Mouse (Mus musculus) embryonic facial prominence, embryonic 13.5 days (tissue): ENCODE data around the gene Mxi1. TPM values are rescaled to one million over a fixed set of nuclear protein-coding genes. Genes with fewer than 3 reads are reported as not detected.

Source experiments
- ATAC-seq: fragments of 200-750 bp; cut with Nextera tagmentation; 2 replicates; pipeline ENCODE4 v1.8.0; 2017; ENCODE audit warnings: low read depth; ENCODE audit not compliant: insufficient number of reproducible peaks, insufficient read depth, low FRiP score, low TSS enrichment
- H3K27ac ChIP-seq: fragments of 300-500 bp; sonication (generic); 2 replicates; pipeline ENCODE4 v1.5.1; 2015; ENCODE audit warnings: moderate library complexity, mild to moderate bottlenecking, inconsistent platforms
- H3K27me3 ChIP-seq: fragments of 300-500 bp; sonication (generic); 2 replicates; pipeline ENCODE4 v1.6.1; 2015; ENCODE audit warnings: mild to moderate bottlenecking, inconsistent platforms
- H3K36me3 ChIP-seq: fragments of 300-500 bp; sonication (generic); 2 replicates; pipeline ENCODE4 v1.6.1; 2015; ENCODE audit warnings: mild to moderate bottlenecking, inconsistent platforms
- H3K4me1 ChIP-seq: fragments of 300-500 bp; sonication (generic); 2 replicates; pipeline ENCODE4 v1.6.1; 2015; ENCODE audit warnings: inconsistent platforms
- H3K4me2 ChIP-seq: fragments of 300-500 bp; sonication (generic); 2 replicates; pipeline ENCODE4 v1.6.1; 2015; ENCODE audit warnings: moderate library complexity, mild to moderate bottlenecking, inconsistent platforms
- H3K4me3 ChIP-seq: fragments of 300-500 bp; sonication (generic); 2 replicates; pipeline ENCODE4 v1.5.1; 2015; ENCODE audit warnings: mild to moderate bottlenecking, inconsistent platforms
- H3K9ac ChIP-seq: fragments of 300-500 bp; sonication (generic); 2 replicates; pipeline ENCODE4 v1.6.1; 2015; ENCODE audit warnings: mild to moderate bottlenecking, inconsistent platforms
- H3K9me3 ChIP-seq: fragments of 300-500 bp; sonication (generic); 2 replicates; pipeline ENCODE4 v1.6.1; 2016; ENCODE audit warnings: inconsistent platforms
- WGBS: fragments of 180-500 bp; shearing (Covaris S2); methylation state at CpG from one replicate; pipeline ENCODE4 v1.1.7; 2015; ENCODE audit warnings: mixed read lengths; 5-methylcytosine and 5-hydroxymethylcytosine counted together
- polyA plus RNA-seq: library from polyadenylated mRNA; unstranded; fragments of >200 nt; fragmentation: Nextera tagmentation; extraction: Ambion mirVana; gene quantifications from 2 replicates; pipeline ENCODE4 v1.2.1, GENCODE M21; 2015

Mxi1 gene
- polyA plus RNA-seq, 1 experiment from 2014 or later: 26.5 TPM

DNA sequence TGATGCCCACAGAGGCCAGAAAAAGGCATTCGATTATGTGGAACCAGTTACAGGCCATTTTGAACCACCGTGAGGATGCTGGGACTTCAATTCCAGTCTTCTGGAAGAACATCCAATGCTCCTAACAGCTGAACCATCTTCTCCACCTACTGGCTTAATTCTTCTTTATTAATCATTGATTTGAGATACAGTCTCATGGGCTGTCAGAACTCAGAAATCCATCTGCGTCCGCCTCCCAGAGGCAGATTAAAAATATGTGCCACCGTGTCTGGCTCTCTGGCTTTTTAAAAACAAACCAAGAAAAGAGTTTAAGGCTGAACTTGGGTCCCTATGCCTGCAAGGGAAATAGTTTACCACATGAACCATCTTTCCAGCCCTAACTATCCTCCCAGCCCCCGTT lies 65.0 kb downstream of the Mxi1 start:
- no peak overlapping the region for H3K4me3 ChIP-seq
- H3K9me3 ChIP-seq: no peaks in the 10 kb centered on the region
- ATAC-seq: no peak
- H3K4me1 ChIP-seq: no peaks in the 10 kb centered on the region
- WGBS: 84% methylated on average over 6 of the region's 6 CpGs
- H3K36me3 ChIP-seq: peaks cover 59% of the 10 kb centered on the region
- no peak overlapping the region for H3K27ac ChIP-seq
- H3K4me2 ChIP-seq: no peak overlapping the region
- no peak overlapping the region for H3K9ac ChIP-seq
- H3K27me3 ChIP-seq: no peaks in the 10 kb centered on the region

DNA sequence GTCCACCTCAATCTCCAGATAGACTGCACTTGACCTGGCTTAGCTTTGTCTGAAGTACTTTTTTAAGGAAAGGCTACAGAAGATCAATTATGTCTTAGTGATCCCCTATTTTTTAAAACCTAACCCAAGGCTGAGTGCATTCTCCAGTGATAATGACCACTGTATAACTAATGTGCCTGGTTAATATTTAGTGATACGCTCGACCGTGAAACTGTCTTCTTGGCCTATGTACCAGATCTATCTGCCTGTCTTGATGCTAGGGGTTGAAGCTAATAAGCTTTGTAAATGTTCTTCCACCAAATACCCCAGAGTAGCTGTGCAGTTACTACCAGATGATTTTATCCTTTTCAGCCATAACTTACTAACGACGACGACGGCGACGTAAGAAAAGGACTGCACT lies 65.5 kb downstream of the Mxi1 start:
- Histone ChIP-seq H3K4me1 (no peaks in the 10 kb centered on the region), H3K4me3 (no peak overlapping the region), H3K4me2 (no peak overlapping the region), H3K27me3 (no peaks in the 10 kb centered on the region), H3K27ac (no peak overlapping the region), H3K9ac (no peak overlapping the region), H3K36me3 (peaks cover 58% of the 10 kb centered on the region), H3K9me3 (no peaks in the 10 kb centered on the region)
- 93% methylated on average over 9 of the region's 9 CpGs for WGBS
- no peak for ATAC-seq

DNA sequence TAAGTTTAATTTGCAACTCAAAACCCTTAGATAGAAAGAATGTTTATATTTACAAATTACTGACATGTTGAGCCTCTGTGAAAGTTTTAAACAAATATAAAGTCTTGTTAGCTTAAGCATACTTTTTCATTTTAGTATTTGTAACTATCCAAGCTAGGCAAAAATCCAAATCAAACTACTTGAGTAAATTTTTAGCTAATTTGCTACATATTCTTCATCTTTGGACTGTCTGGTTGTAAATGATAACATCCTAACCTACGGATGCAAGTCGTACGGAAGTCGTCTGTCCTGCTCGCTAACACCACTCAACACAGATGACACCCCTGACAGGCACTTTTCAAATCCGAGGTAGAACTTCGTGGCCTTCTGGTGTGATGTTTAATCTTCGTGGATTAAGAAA lies 67.3 kb downstream of the Mxi1 start:
- Histone ChIP-seq H3K27me3 (no peaks in the 10 kb centered on the region), H3K9ac (no peak overlapping the region), H3K4me2 (no peak overlapping the region), H3K36me3 (peaks cover 55% of the 10 kb centered on the region), H3K27ac (no peak overlapping the region), H3K9me3 (no peaks in the 10 kb centered on the region), H3K4me1 (no peaks in the 10 kb centered on the region), H3K4me3 (no peak overlapping the region)
- no peak for ATAC-seq
- 85% methylated on average over 8 of the region's 8 CpGs for WGBS

DNA sequence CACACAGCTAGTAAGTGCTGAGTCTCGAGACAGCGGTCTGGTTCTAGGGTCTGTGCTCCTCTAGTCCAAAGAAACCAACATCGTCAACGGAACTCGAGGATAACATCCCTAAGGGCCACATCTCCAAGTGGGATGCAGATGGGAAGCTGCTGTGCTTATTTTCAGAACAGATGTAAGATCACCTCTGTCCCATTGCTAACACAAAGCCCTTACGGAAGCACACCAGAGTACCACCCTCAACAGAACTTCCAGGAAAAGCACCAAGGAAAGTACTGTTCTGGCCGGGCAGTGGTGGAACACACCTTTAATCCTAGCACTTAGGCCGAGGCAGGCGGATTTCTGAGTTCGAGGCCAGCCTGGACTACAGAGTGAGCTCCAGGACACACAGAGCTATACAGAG lies 68.1 kb downstream of the Mxi1 start:
- H3K4me2 ChIP-seq: no peak overlapping the region
- H3K4me1 ChIP-seq: no peaks in the 10 kb centered on the region
- no peaks in the 10 kb centered on the region for H3K9me3 ChIP-seq
- no peak overlapping the region for H3K9ac ChIP-seq
- no peak for ATAC-seq
- H3K27me3 ChIP-seq: no peaks in the 10 kb centered on the region
- H3K27ac ChIP-seq: no peak overlapping the region
- H3K36me3 ChIP-seq: peaks cover 57% of the 10 kb centered on the region
- no peak overlapping the region for H3K4me3 ChIP-seq
- 92% methylated on average over 10 of the region's 10 CpGs for WGBS

DNA sequence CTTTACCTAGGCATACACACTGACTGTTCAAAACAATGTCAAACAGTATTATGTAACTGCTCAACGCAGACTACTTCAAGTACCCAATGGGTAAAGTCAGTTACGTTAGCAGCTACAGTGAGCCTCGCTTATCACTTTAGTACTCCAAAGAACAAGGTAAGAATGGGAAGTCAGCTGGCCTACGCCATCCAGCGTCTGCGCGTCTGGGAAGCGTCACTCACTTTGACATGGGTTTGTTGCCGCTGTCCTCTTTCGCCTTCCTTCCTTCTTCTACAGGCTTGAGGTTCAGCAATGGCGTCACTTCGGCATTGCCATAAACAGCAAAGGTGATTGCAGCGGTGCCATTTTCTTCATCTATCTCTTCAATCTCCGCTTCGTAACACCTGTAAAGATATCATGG lies 73.0 kb downstream of the Mxi1 start:
- no peak for ATAC-seq
- Histone ChIP-seq H3K36me3 (peaks cover 72% of the 10 kb centered on the region), H3K9me3 (no peaks in the 10 kb centered on the region), H3K4me2 (no peak overlapping the region), H3K4me3 (no peak overlapping the region), H3K27ac (no peak overlapping the region), H3K9ac (no peak overlapping the region), H3K27me3 (no peaks in the 10 kb centered on the region), H3K4me1 (0 out of 2 replicates have a peak, but pooled peaks cover 3% of the 10 kb centered on the region)
- 93% methylated on average over 15 of the region's 15 CpGs for WGBS

DNA sequence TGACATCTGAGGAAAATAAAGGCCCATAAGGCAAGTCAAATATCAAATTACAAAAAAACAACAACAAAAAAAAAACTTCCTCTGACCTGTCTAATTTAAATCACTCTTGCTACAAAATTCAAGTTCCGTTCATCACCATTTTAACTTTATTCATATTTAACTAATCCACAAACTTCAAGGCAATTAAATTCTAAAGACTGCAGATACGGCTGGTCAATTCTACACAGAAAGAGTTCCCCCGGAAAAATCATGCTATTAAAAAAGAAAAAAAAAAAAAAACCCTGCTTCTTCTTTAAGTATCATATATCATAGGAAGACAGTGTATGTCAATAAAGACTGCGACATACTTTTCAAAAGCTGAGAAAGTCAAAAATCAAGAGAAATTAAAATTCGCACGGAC lies 79.1 kb downstream of the Mxi1 start:
- peak overlapping the region; percentile 99 for H3K4me3 ChIP-seq
- H3K4me2 ChIP-seq: peak overlapping the region; percentile 59
- H3K9me3 ChIP-seq: no peaks in the 10 kb centered on the region
- H3K9ac ChIP-seq: peak overlapping the region; percentile 99
- H3K27ac ChIP-seq: peak overlapping the region; percentile 98
- H3K27me3 ChIP-seq: no peaks in the 10 kb centered on the region
- H3K4me1 ChIP-seq: peaks cover 17% of the 10 kb centered on the region
- no peak for ATAC-seq
- H3K36me3 ChIP-seq: peaks cover 32% of the 10 kb centered on the region
- 8% methylated on average over 6 of the region's 6 CpGs for WGBS

DNA sequence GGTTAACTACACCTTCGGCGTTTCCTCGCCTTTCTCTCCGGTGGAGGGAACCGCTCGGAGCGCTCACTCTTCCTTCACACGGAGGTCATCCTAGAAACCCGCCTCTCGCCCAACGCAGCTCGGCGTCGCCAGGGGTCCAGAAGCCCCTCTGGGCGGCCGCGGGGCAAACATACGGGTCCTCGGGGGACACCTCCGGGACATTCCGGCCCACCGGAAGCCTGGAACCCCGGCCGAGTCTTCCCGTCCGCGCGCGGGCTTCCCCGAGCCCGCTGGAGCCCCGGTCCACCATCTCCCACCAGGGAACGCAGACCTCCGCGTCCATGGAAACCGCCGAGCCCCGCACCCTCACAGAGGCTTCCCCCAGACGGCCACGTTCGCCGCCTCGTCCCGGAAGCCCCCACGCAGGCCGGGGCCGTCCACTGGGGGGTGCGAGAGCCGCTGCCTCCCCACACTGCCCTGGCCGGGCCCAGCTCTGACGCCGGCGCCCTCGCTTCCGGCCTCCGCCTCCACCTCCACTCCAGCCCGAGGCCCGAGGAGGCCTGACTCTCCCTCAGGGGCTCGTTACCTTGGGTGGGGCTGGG lies 79.6 kb downstream of the Mxi1 start:
- ATAC-seq: peak; percentile 89
- Histone ChIP-seq H3K27ac (peak overlapping the region; percentile 98), H3K27me3 (no peaks in the 10 kb centered on the region), H3K4me2 (peak overlapping the region; percentile 59), H3K4me3 (peak overlapping the region; percentile 99), H3K9me3 (no peaks in the 10 kb centered on the region), H3K36me3 (peaks cover 30% of the 10 kb centered on the region), H3K9ac (peak overlapping the region; percentile 99), H3K4me1 (peaks cover 17% of the 10 kb centered on the region)
- under 1% methylated on average over 58 of the region's 59 CpGs for WGBS

DNA sequence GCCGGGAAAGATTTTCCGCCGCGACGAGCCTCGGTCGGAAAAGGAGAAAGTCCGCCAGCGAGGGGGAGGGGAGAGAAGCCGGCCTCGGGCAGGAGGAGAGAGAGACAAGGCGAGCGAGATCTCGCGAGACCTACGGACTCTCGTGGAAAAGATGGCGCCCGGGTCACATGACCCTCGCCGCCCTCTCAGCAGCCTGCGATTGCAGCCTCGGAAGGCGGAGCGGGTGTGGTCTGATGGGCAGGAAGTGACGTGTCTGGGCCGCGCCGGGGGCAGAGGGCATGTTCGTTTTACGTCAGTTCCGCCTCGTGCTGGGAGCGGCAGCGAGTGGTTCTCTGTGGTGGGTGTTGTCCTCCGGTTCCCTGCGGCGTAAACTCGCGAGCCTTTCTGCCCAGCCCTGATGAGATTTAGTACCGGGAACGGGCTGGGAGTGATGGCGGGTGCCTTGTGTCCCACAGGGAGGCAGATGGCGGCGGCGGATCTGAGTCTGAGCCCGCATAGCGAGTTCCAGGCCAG lies 80.2 kb downstream of the Mxi1 start, which contains the start of gene Smndc1:
Gene Smndc1 (minus strand): TSS at position 84 of the 513 bp plus-strand sequence.
- Histone ChIP-seq H3K9ac (peak within 1 kb of the TSS; percentile 99), H3K4me3 (peak within 1 kb of the TSS; percentile 99), H3K4me1 (peaks cover 17% of the 10 kb centered on the region), H3K4me2 (peak within 1 kb of the TSS; percentile 70), H3K9me3 (no peaks in the 10 kb centered on the region), H3K27ac (peak within 1 kb of the TSS; percentile 98), H3K36me3 (peaks cover 30% of the 10 kb centered on the region), H3K27me3 (no peaks in the 10 kb centered on the region)
- WGBS: under 1% methylated on average over 48 of the region's 48 CpGs
- peak; percentile 98 for ATAC-seq

DNA sequence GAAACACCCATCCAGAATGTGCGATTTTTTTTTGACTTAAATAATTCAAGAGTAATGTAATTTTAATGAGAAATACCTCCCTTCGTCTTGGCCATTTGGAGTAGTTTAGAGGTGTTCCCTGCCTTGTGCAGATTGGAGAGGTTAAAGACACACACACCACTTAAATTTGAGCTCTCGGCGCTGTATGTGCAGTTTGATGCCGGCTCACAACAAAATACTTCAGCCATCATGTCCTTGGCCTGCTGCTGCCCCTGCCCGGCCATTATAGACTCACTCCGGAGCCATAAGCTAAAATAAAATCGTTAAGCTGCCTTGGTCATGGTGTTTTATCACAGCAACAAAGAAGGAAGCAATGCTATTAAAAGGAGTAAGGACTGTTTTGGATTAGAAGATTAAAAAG lies 81.1 kb downstream of the Mxi1 start:
- 46% methylated on average over 8 of the region's 8 CpGs for WGBS
- Histone ChIP-seq H3K4me1 (peaks cover 17% of the 10 kb centered on the region), H3K27ac (no peak overlapping the region), H3K9me3 (no peaks in the 10 kb centered on the region), H3K27me3 (no peaks in the 10 kb centered on the region), H3K4me3 (peak overlapping the region; percentile 99), H3K4me2 (peak overlapping the region; percentile 70), H3K9ac (peak overlapping the region; percentile 84), H3K36me3 (peaks cover 21% of the 10 kb centered on the region)
- ATAC-seq: no peak

DNA sequence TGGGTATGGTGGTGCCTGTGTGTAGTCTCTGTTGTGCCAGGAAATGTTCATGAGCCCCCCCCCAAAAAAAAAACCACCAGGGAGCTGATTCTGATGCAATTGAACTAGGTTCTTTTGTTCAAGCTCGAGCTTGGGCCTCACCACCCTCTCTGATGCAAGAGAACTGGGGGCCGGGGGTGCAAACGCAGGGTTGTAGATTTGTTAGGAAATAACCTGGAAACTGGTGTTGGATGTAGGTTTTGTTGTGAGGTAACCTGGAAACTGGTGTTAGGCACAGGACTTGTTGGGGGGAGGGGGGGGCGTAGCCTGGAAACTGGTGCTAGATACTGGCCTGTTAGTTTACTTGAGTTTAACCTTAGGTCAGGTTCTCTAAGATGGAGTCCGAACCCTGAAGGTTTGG lies 81.5 kb downstream of the Mxi1 start:
- peaks cover 19% of the 10 kb centered on the region for H3K36me3 ChIP-seq
- H3K27ac ChIP-seq: no peak overlapping the region
- H3K4me3 ChIP-seq: peak overlapping the region; percentile 99
- peaks cover 17% of the 10 kb centered on the region for H3K4me1 ChIP-seq
- H3K27me3 ChIP-seq: no peaks in the 10 kb centered on the region
- H3K9me3 ChIP-seq: no peaks in the 10 kb centered on the region
- peak overlapping the region; percentile 84 for H3K9ac ChIP-seq
- H3K4me2 ChIP-seq: peak overlapping the region; percentile 70
- no peak for ATAC-seq
- WGBS: 83% methylated on average over 5 of the region's 5 CpGs

DNA sequence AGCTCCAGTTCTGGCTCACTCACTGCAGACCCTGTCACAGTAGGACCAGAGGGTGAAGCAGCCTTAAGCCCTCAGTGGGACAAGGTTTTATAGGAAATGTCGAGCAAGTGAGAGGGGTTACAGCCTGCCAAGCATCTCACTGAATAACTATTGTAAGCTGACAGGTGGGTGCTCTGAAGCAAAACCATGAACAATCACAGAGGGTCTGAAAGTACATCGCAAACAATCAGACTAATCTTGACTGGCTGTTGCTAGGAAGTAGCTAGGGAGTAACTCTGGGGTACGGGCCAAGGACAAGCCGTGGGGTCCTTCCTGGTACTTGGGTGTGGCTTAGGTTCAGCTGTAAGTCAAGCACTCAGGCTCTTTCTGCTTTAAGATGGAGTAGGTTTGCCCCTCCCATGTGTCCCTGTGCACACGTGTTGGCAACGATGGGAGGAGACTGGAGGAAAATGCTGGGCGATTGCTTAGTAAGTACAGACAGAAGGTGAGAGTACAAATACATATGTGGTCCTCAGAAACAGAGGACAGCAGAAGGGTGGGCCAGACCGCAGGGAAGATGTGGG lies 82.5 kb downstream of the Mxi1 start:
- H3K9ac ChIP-seq: peak overlapping the region; percentile 40; the same call in 1 of the 2 replicates
- H3K4me2 ChIP-seq: no peak overlapping the region
- ATAC-seq: no peak
- H3K4me3 ChIP-seq: no peak overlapping the region
- 77% methylated on average over 8 of the region's 8 CpGs for WGBS
- no peaks in the 10 kb centered on the region for H3K27me3 ChIP-seq
- H3K9me3 ChIP-seq: no peaks in the 10 kb centered on the region
- H3K27ac ChIP-seq: no peak overlapping the region
- H3K4me1 ChIP-seq: peaks cover 14% of the 10 kb centered on the region
- peaks cover 9% of the 10 kb centered on the region for H3K36me3 ChIP-seq

DNA sequence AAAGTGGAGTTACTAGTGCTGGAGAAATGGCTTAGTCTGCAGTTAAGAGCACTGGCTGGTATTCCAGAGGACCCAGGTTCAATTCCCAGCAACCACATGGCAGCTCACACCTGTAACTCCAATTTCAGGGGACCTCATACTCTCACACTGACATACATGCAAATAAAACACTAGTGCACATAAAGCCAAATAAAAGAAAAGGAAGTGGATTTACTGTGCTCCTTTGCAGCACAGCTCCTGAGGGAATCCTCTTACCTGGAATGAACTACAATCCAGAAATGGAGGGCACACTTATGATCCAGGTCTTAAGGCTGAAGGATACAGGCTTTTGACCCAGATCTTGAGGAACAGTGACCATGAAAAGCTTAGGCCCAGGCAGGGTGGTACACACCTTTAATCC lies 83.3 kb downstream of the Mxi1 start:
- Histone ChIP-seq H3K9ac (no peak overlapping the region), H3K27ac (no peak overlapping the region; the same call in 1 of the 2 replicates), H3K36me3 (peaks cover 1% of the 10 kb centered on the region; the same call in 1 of the 2 replicates), H3K4me1 (peaks cover 14% of the 10 kb centered on the region), H3K4me2 (no peak overlapping the region), H3K9me3 (no peaks in the 10 kb centered on the region), H3K4me3 (no peak overlapping the region), H3K27me3 (no peaks in the 10 kb centered on the region)
- no peak for ATAC-seq
